Mouse (Mus musculus): ENCODE measurements around the gene Pde1a.

Pde1a gene

GRCm38 (mm10) chr2:80128861-80129698, at the start of gene Pde1a:
TSS of gene Pde1a (minus strand) at chr2:80129458.
- DNase-seq (ENCODE audit: low spot score), result no peak

GRCm38 (mm10) chr2:80178608-80179280, 49.5 kb upstream of the Pde1a start:
- no peak for DNase-seq (ENCODE audit: low spot score)

- no peak for DNase-seq (ENCODE audit: low spot score)
Observed at GRCm38 (mm10) chr2:80178154-80178553, 48.9 kb upstream of the Pde1a start.

GRCm38 (mm10) chr2:80168103-80168502, 38.8 kb upstream of the Pde1a start:
- no peak for DNase-seq (ENCODE audit: low spot score)

- no peak for DNase-seq (ENCODE audit: low spot score)
Observed at GRCm38 (mm10) chr2:80158784-80159183, 29.5 kb upstream of the Pde1a start.

GRCm38 (mm10) chr2:80158196-80158595, 28.9 kb upstream of the Pde1a start:
- no peak for DNase-seq (ENCODE audit: low spot score)

- no peak for DNase-seq (ENCODE audit: low spot score)
Observed at GRCm38 (mm10) chr2:80150019-80150418, 20.8 kb upstream of the Pde1a start.

GRCm38 (mm10) chr2:80149332-80149731, 20.1 kb upstream of the Pde1a start:
- no peak for DNase-seq (ENCODE audit: low spot score)

GRCm38 (mm10) chr2:80135076-80135475, 5.8 kb upstream of the Pde1a start:
- DNase-seq (ENCODE audit: low spot score), result no peak

GRCm38 (mm10) chr2:80132677-80133076, 3.4 kb upstream of the Pde1a start:
- no peak for DNase-seq (ENCODE audit: low spot score)

GRCm38 (mm10) chr2:80126663-80127062, 2.6 kb downstream of the Pde1a start:
- no peak for DNase-seq (ENCODE audit: low spot score)

GRCm38 (mm10) chr2:80086891-80087290, 42.4 kb downstream of the Pde1a start:
- DNase-seq (ENCODE audit: low spot score), result no peak

- no peak for DNase-seq (ENCODE audit: low spot score)
Observed at GRCm38 (mm10) chr2:80080090-80080821, 49.0 kb downstream of the Pde1a start.

GRCm38 (mm10) chr2:80079618-80080017, 49.6 kb downstream of the Pde1a start:
- DNase-seq (ENCODE audit: low spot score), result no peak

GRCm38 (mm10) chr2:80076323-80076722, 52.9 kb downstream of the Pde1a start:
- DNase-seq (ENCODE audit: low spot score), result no peak

- no peak for DNase-seq (ENCODE audit: low spot score)
Observed at GRCm38 (mm10) chr2:80074531-80074930, 54.7 kb downstream of the Pde1a start.

GRCm38 (mm10) chr2:80074046-80074445, 55.2 kb downstream of the Pde1a start:
- DNase-seq (ENCODE audit: low spot score), result no peak

- no peak for DNase-seq (ENCODE audit: low spot score)
Observed at GRCm38 (mm10) chr2:80073426-80073825, 55.8 kb downstream of the Pde1a start.

- DNase-seq (ENCODE audit: low spot score), result no peak
Observed at GRCm38 (mm10) chr2:80069745-80070144, 59.5 kb downstream of the Pde1a start.

GRCm38 (mm10) chr2:80066449-80066848, 62.8 kb downstream of the Pde1a start:
- DNase-seq (ENCODE audit: low spot score), result no peak

GRCm38 (mm10) chr2:80056062-80056461, 73.2 kb downstream of the Pde1a start:
- no peak for DNase-seq (ENCODE audit: low spot score)

GRCm38 (mm10) chr2:80054042-80054441, 75.2 kb downstream of the Pde1a start:
- DNase-seq (ENCODE audit: low spot score), result no peak

Measured in urinary bladder, postnatal 10 days (tissue).